Mouse (Mus musculus): Measurements from ENCODE around the gene Crtc2. TPM values are rescaled to one million over a fixed set of nuclear protein-coding genes. Genes with fewer than 3 reads are reported as not detected.

Gene Crtc2
- polyA plus RNA-seq (2016; fragmentation: Nextera tagmentation; extraction: Ambion mirVana): 14.6 and 18.7 TPM in 2 replicates

- Histone ChIP-seq H3K27ac (ENCODE audit: poor library complexity, severe bottlenecking) (peak within 1 kb of the TSS; percentile 91), H3K36me3 (peaks cover 41% of the 10 kb centered on the region), H3K4me1 (replicated peaks) (peaks cover 23% of the 10 kb centered on the region), H3K4me2 (peak within 1 kb of the TSS; percentile 85), H3K4me3 (peak within 1 kb of the TSS; percentile 87), H3K27me3 (replicated peaks) (no peaks in the 10 kb centered on the region), H3K9ac (peak within 1 kb of the TSS; percentile 86), H3K9me3 (replicated peaks) (no peaks in the 10 kb centered on the region)
- WGBS: 2% methylated on average over 40 of the region's 40 CpGs
- peak; percentile 97 for ATAC-seq (ENCODE audit: insufficient number of reproducible peaks, low FRiP score)
These were observed at the start of gene Crtc2 for GRCm38 (mm10) chr3:90253653-90254418. TSS of gene Crtc2 (plus strand) at chr3:90254163.

- Histone ChIP-seq H3K4me2 (no peak overlapping the region), H3K9me3 (replicated peaks) (no peaks in the 10 kb centered on the region), H3K27ac (ENCODE audit: poor library complexity, severe bottlenecking) (no peak overlapping the region), H3K27me3 (replicated peaks) (no peaks in the 10 kb centered on the region), H3K36me3 (peaks cover 32% of the 10 kb centered on the region), H3K4me3 (no peak overlapping the region), H3K4me1 (replicated peaks) (peaks cover 9% of the 10 kb centered on the region), H3K9ac (no peak overlapping the region)
- WGBS: 90% methylated on average over 2 of the region's 2 CpGs
- ATAC-seq (ENCODE audit: insufficient number of reproducible peaks, low FRiP score): no peak
These were observed 49.4 kb upstream of the Crtc2 start for GRCm38 (mm10) chr3:90204582-90204981.

- Histone ChIP-seq H3K4me2 (no peak overlapping the region), H3K4me3 (no peak overlapping the region), H3K27ac (ENCODE audit: poor library complexity, severe bottlenecking) (peak overlapping the region; percentile 46; the same call in 1 of the 2 replicates), H3K36me3 (peaks cover 63% of the 10 kb centered on the region), H3K4me1 (replicated peaks) (peaks cover 25% of the 10 kb centered on the region), H3K9ac (no peak overlapping the region), H3K9me3 (replicated peaks) (no peaks in the 10 kb centered on the region), H3K27me3 (replicated peaks) (no peaks in the 10 kb centered on the region)
- 80% methylated on average over 2 of the region's 2 CpGs for WGBS
- ATAC-seq (ENCODE audit: insufficient number of reproducible peaks, low FRiP score): no peak
These were observed 45.3 kb upstream of the Crtc2 start for GRCm38 (mm10) chr3:90208662-90209061.

GRCm38 (mm10) chr3:90209908-90210566, 43.9 kb upstream of the Crtc2 start:
- Histone ChIP-seq H3K4me1 (replicated peaks) (peaks cover 29% of the 10 kb centered on the region), H3K4me3 (no peak overlapping the region), H3K27me3 (replicated peaks) (no peaks in the 10 kb centered on the region), H3K9ac (no peak overlapping the region), H3K27ac (ENCODE audit: poor library complexity, severe bottlenecking) (no peak overlapping the region), H3K36me3 (peaks cover 63% of the 10 kb centered on the region), H3K4me2 (no peak overlapping the region), H3K9me3 (replicated peaks) (no peaks in the 10 kb centered on the region)
- ATAC-seq (ENCODE audit: insufficient number of reproducible peaks, low FRiP score): no peak
- 90% methylated on average over 5 of the region's 5 CpGs for WGBS

- no peak for ATAC-seq (ENCODE audit: insufficient number of reproducible peaks, low FRiP score)
- H3K27ac ChIP-seq (ENCODE audit: poor library complexity, severe bottlenecking): peak overlapping the region; percentile 47
- H3K4me3 ChIP-seq: peak overlapping the region; percentile 88
- peaks cover 29% of the 10 kb centered on the region for H3K4me1 ChIP-seq (replicated peaks)
- peak overlapping the region; percentile 97 for H3K4me2 ChIP-seq
- peak overlapping the region; percentile 50; the same call in 1 of the 2 replicates for H3K9ac ChIP-seq
- H3K27me3 ChIP-seq (replicated peaks): no peaks in the 10 kb centered on the region
- peaks cover 54% of the 10 kb centered on the region for H3K36me3 ChIP-seq
- no peaks in the 10 kb centered on the region for H3K9me3 ChIP-seq (replicated peaks)
- WGBS: 62% methylated on average over 13 of the region's 13 CpGs
These were observed 42.2 kb upstream of the Crtc2 start for GRCm38 (mm10) chr3:90211475-90212398.

GRCm38 (mm10) chr3:90212723-90213122, 41.2 kb upstream of the Crtc2 start:
- peaks cover 29% of the 10 kb centered on the region for H3K4me1 ChIP-seq (replicated peaks)
- no peaks in the 10 kb centered on the region for H3K9me3 ChIP-seq (replicated peaks)
- peak overlapping the region; percentile 91 for H3K9ac ChIP-seq
- H3K27me3 ChIP-seq (replicated peaks): no peaks in the 10 kb centered on the region
- peak overlapping the region; percentile 88 for H3K4me3 ChIP-seq
- peaks cover 49% of the 10 kb centered on the region for H3K36me3 ChIP-seq
- ATAC-seq (ENCODE audit: insufficient number of reproducible peaks, low FRiP score): no peak
- WGBS: 12% methylated on average over 5 of the region's 5 CpGs
- H3K27ac ChIP-seq (ENCODE audit: poor library complexity, severe bottlenecking): peak overlapping the region; percentile 86
- H3K4me2 ChIP-seq: peak overlapping the region; percentile 97

- Histone ChIP-seq H3K9ac (peak within 1 kb of the TSS; percentile 91), H3K4me3 (peak within 1 kb of the TSS; percentile 88), H3K9me3 (replicated peaks) (no peaks in the 10 kb centered on the region), H3K27ac (ENCODE audit: poor library complexity, severe bottlenecking) (peak within 1 kb of the TSS; percentile 86), H3K36me3 (peaks cover 42% of the 10 kb centered on the region), H3K27me3 (replicated peaks) (no peaks in the 10 kb centered on the region), H3K4me2 (peak within 1 kb of the TSS; percentile 97), H3K4me1 (replicated peaks) (peaks cover 29% of the 10 kb centered on the region)
- peak; percentile 92 for ATAC-seq (ENCODE audit: insufficient number of reproducible peaks, low FRiP score)
- WGBS: under 1% methylated on average over 42 of the region's 42 CpGs
These were observed 40.5 kb upstream of the Crtc2 start, which contains the start of the genes Rps27 and Rab13 for GRCm38 (mm10) chr3:90213377-90213866. TSS of gene Rps27 (minus strand) at chr3:90213651. TSS of gene Rab13 (plus strand) at chr3:90213695.

- WGBS: 14% methylated on average over 12 of the region's 12 CpGs
These were observed 39.8 kb upstream of the Crtc2 start for GRCm38 (mm10) chr3:90213956-90214684.

GRCm38 (mm10) chr3:90215825-90216380, 38.1 kb upstream of the Crtc2 start:
- Histone ChIP-seq H3K4me3 (no peak overlapping the region), H3K4me1 (replicated peaks) (peaks cover 28% of the 10 kb centered on the region), H3K9ac (no peak overlapping the region), H3K27ac (ENCODE audit: poor library complexity, severe bottlenecking) (no peak overlapping the region), H3K27me3 (replicated peaks) (no peaks in the 10 kb centered on the region), H3K36me3 (peaks cover 18% of the 10 kb centered on the region), H3K9me3 (replicated peaks) (no peaks in the 10 kb centered on the region), H3K4me2 (no peak overlapping the region)
- no peak for ATAC-seq (ENCODE audit: insufficient number of reproducible peaks, low FRiP score)
- WGBS: 18% methylated on average over 1 of the region's 1 CpGs

More at GRCm38 (mm10) chr3:90213956-90214684, 39.8 kb upstream of the Crtc2 start:
- Histone ChIP-seq H3K9me3 (replicated peaks) (no peaks in the 10 kb centered on the region), H3K4me2 (peak overlapping the region; percentile 73), H3K27ac (ENCODE audit: poor library complexity, severe bottlenecking) (0 out of 2 replicates have a peak overlapping the region, but pooled peaks have one; percentile 86), H3K4me1 (replicated peaks) (peaks cover 26% of the 10 kb centered on the region), H3K4me3 (peak overlapping the region; percentile 88), H3K27me3 (replicated peaks) (no peaks in the 10 kb centered on the region), H3K36me3 (peaks cover 35% of the 10 kb centered on the region), H3K9ac (no peak overlapping the region)
- no peak for ATAC-seq (ENCODE audit: insufficient number of reproducible peaks, low FRiP score)

- ATAC-seq (ENCODE audit: insufficient number of reproducible peaks, low FRiP score): no peak
- peak overlapping the region; percentile 20; the same call in 1 of the 2 replicates for H3K9ac ChIP-seq
- H3K27ac ChIP-seq (ENCODE audit: poor library complexity, severe bottlenecking): peak overlapping the region; percentile 88
- H3K4me2 ChIP-seq: peak overlapping the region; percentile 89
- H3K9me3 ChIP-seq (replicated peaks): no peaks in the 10 kb centered on the region
- peaks cover 32% of the 10 kb centered on the region for H3K4me1 ChIP-seq (replicated peaks)
- 20% methylated on average over 6 of the region's 6 CpGs for WGBS
- H3K27me3 ChIP-seq (replicated peaks): no peaks in the 10 kb centered on the region
- H3K36me3 ChIP-seq: peaks cover 12% of the 10 kb centered on the region
- peak overlapping the region; percentile 62 for H3K4me3 ChIP-seq
These were observed 33.9 kb upstream of the Crtc2 start for GRCm38 (mm10) chr3:90220088-90220487.
